Mouse (Mus musculus): ENCODE data around the gene Kank4. TPM values are rescaled to one million over a fixed set of nuclear protein-coding genes. Genes with fewer than 3 reads are reported as not detected.

Kank4 gene
- total RNA-seq, 2 experiments from 2014 or later = 1.1 to 2.6 TPM

GRCm38 (mm10) chr4:98710891-98711290, 106.4 kb downstream of the Kank4 start:
- no peak for DNase-seq

Other genes starting within 250 kb of the Kank4 start
- not detected for gene L1td1, start 90.8 kb downstream of the Kank4 start, total RNA-seq (2021)
- not detected for gene I0C0044D17Rik, start 6.3 kb upstream of the Kank4 start, total RNA-seq (2021)
- 10 to 100 TPM in 1 of 2 experiments, 1 to 10 TPM in 1; 9.5 to 10.2 TPM for gene Usp1, start 106.3 kb upstream of the Kank4 start, total RNA-seq (2021)
- not detected for gene Angptl3, start 213.4 kb upstream of the Kank4 start, total RNA-seq (2021)

Measured in gastrocnemius, postnatal 25 days (tissue).